9 mouse cellular contexts compared by ENCODE assay signal in the genomic region with DNA sequence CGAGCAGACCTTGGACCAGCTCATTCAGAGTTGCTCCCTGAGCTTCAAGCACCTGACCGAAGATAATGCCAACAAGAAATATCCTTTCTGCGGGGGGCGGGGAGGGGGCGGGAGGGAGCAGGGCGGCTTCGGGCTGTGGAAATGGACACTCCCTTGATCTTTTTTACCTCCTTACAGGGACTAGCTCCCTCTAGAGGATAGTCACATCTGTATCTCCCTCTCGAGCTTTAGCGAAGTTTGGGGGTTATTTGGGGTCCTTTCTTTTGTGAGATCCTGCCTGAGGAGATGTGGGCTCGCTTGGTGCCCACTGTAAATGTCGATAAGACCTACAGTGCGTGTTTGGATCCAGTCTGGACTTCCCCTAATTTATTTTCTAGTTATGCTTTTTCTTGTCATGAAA. TPM values are rescaled to one million over a fixed set of nuclear protein-coding genes. Genes with fewer than 3 reads are reported as not detected.
DNase-seq lines count a peak whose midpoint lies in the region; ATAC-seq and TF ChIP-seq lines count a peak whose summit lies in the region.
"Had no signal": no experiment of that assay in that cellular context is flagged by ENCODE, and none has a peak within 500 bp of the region (broad histone marks: within the 10 kb centered on the region; RNA-seq: fewer than 3 reads in every experiment).

No protein-coding gene starts in this region.

- TF ChIP-seq CTCF in gastrocnemius, adult 2 months (IDR thresholded peaks at IDR 0.05): peak; percentile 55

- no peak for ATAC-seq in lung, embryonic 16.5 days (ENCODE audit: low read depth)
- ATAC-seq in intestine, embryonic 15.5 days: no peak
- no peak for ATAC-seq in cerebellum, adult (ENCODE audit: insufficient number of reproducible peaks, low FRiP score, low TSS enrichment)

- H3K27ac ChIP-seq in gastrocnemius, adult 2 months: peak overlapping the region; percentile 69
- H3K27ac ChIP-seq in lung, embryonic 16.5 days (ENCODE audit: low read length): peak overlapping the region; percentile 91
- 0 out of 2 replicates have a peak overlapping the region, but pooled peaks have one; percentile 13 for H3K27ac ChIP-seq in intestine, embryonic 15.5 days

- peak overlapping the region; percentile 60 for H3K4me2 ChIP-seq in lung, embryonic 16.5 days (ENCODE audit: low read depth, low read length)
- H3K4me2 ChIP-seq in intestine, embryonic 15.5 days (replicated peaks): peak overlapping the region; percentile 26; the same call in 1 of the 2 replicates

- DNase-seq in gastrocnemius, adult 2 months: no peak
- DNase-seq in gastrocnemius, postnatal 25 days: no peak
- no peak for DNase-seq in lung, postnatal 4 days
- DNase-seq in retina, embryonic 14.5 days (ENCODE audit: low spot score): peak; percentile 65
- DNase-seq in adrenal gland, adult 18-20 months (ENCODE audit: low spot score in 2 of 2): no peak

- no peaks in the 10 kb centered on the region for H3K27me3 ChIP-seq in lung, embryonic 16.5 days (ENCODE audit: control insufficient read depth, insufficient read depth, low read depth, low read length)
- H3K27me3 ChIP-seq in intestine, embryonic 15.5 days (replicated peaks): no peaks in the 10 kb centered on the region

- no peaks in the 10 kb centered on the region for H3K9me3 ChIP-seq in lung, embryonic 16.5 days (ENCODE audit: control insufficient read depth, low read length)
- H3K9me3 ChIP-seq in intestine, embryonic 15.5 days: no peaks in the 10 kb centered on the region

- intact Hi-C loops in gastrocnemius, adult 2 months (cut with DNase I): loop anchor here (2.0 kb wide), 1 partner anchor 19 kb away; no protein-coding TSS in a partner anchor

- peak overlapping the region; percentile 71 for H3K4me3 ChIP-seq in gastrocnemius, adult 2 months
- H3K4me3 ChIP-seq in lung, embryonic 16.5 days (ENCODE audit: low read length): peak overlapping the region; percentile 26
- H3K4me3 ChIP-seq in intestine, embryonic 15.5 days (replicated peaks): no peak overlapping the region

- peak overlapping the region; percentile 31; the same call in 1 of the 2 replicates for H3K9ac ChIP-seq in lung, embryonic 16.5 days (ENCODE audit: low read length)
- no peak overlapping the region for H3K9ac ChIP-seq in intestine, embryonic 15.5 days

- no peaks in the 10 kb centered on the region for H3K36me3 ChIP-seq in lung, embryonic 16.5 days (ENCODE audit: control insufficient read depth, insufficient read depth, low read length)
- H3K36me3 ChIP-seq in intestine, embryonic 15.5 days: no peaks in the 10 kb centered on the region

- H3K4me1 ChIP-seq in lung, embryonic 16.5 days (replicated peaks; ENCODE audit: control insufficient read depth, insufficient read depth, low read length): peaks cover 54% of the 10 kb centered on the region
- peaks cover 44% of the 10 kb centered on the region for H3K4me1 ChIP-seq in intestine, embryonic 15.5 days (replicated peaks)

- WGBS in lung, embryonic 16.5 days: 24% methylated on average over 12 of the region's 12 CpGs
- WGBS in intestine, embryonic 15.5 days: 31% methylated on average over 12 of the region's 12 CpGs

RNA-seq across cellular contexts. Expression of a gene that starts 9.2 kb away (rescaled TPM):
- total RNA-seq in gastrocnemius, adult 2 months (2021): 1 to 10 TPM in 1 of 2 experiments, under 1 TPM in 1; 0.48 to 1.1 TPM
- 1 to 10 TPM; 1.8 to 3.5 TPM for total RNA-seq in gastrocnemius, postnatal 25 days (2021)
- polyA plus RNA-seq in lung, embryonic 16.5 days (2015; fragmentation: Nextera tagmentation; extraction: Ambion mirVana): 18.4 and 18.8 TPM in 2 replicates
- 8.1 and 9.8 TPM in 2 replicates for polyA plus RNA-seq in intestine, embryonic 15.5 days (2015; fragmentation: Nextera tagmentation; extraction: Ambion mirVana)
- 1 to 10 TPM; 1.9 to 3.2 TPM for total RNA-seq in adrenal gland, adult 18-20 months (2021)

RNA-seq across cellular contexts. Expression of a gene that starts 24.8 kb away (rescaled TPM):
- 1 to 10 TPM; 1.5 to 2.5 TPM for total RNA-seq in gastrocnemius, adult 2 months (2021)
- total RNA-seq in gastrocnemius, postnatal 25 days (2021): 1 to 10 TPM; 2.8 to 3.0 TPM
- 8.2 and 9.1 TPM in 2 replicates for polyA plus RNA-seq in lung, embryonic 16.5 days (2015; fragmentation: Nextera tagmentation; extraction: Ambion mirVana)
- 4.6 and 5.4 TPM in 2 replicates for polyA plus RNA-seq in intestine, embryonic 15.5 days (2015; fragmentation: Nextera tagmentation; extraction: Ambion mirVana)
- total RNA-seq in adrenal gland, adult 18-20 months (2021): 1 to 10 TPM; 1.6 to 2.8 TPM
- total RNA-seq: granulocyte monocyte progenitor cell, adult 5-6 weeks had no signal

RNA-seq across cellular contexts. Expression of a gene that starts 38.1 kb away (rescaled TPM):
- total RNA-seq in gastrocnemius, adult 2 months (2021): 10 to 100 TPM; 11.3 to 21.9 TPM
- total RNA-seq in gastrocnemius, postnatal 25 days (2021): 10 to 100 TPM; 13.5 to 21.2 TPM
- polyA plus RNA-seq in lung, embryonic 16.5 days (2015; fragmentation: Nextera tagmentation; extraction: Ambion mirVana): 560 and 561 TPM in 2 replicates
- 269 and 285 TPM in 2 replicates for polyA plus RNA-seq in intestine, embryonic 15.5 days (2015; fragmentation: Nextera tagmentation; extraction: Ambion mirVana)
- total RNA-seq in adrenal gland, adult 18-20 months (2021): 10 to 100 TPM; 47.4 to 77.7 TPM
- total RNA-seq: granulocyte monocyte progenitor cell, adult 5-6 weeks had no signal

Comparison
In these comparisons a context has a peak if more than half of its experiments do, and no peak if none do; other contexts are left out.
1. H3K27ac ChIP-seq: peak in every context shown above with its lines; median percentile 91 in lung, embryonic 16.5 days; 69 in gastrocnemius, adult 2 months; 13 in intestine, embryonic 15.5 days.